Mouse (Mus musculus) embryonic stem cell, embryonic (primary cell): ENCODE measurements around the gene Slc12a1.
"Not testable (repeated sequence)": the region's sequence is repeated elsewhere in the genome, so short reads cannot be mapped to it uniquely, and the experiment has no call there.

Experiments
- CTCF ChIA-PET, 4 experiments: fragments of 300-600 bp in 2 of 4; fragments of 350-600 bp in 2 of 4; sonication (Branson Sonifier 250); formaldehyde crosslinking; loops; one replicate each; lab custom pipeline; 2022; ENCODE audit warnings: inconsistent platforms in 2 of 4; lab: Charles Lee
- POLR2A ChIA-PET, 4 experiments: fragments of 300-600 bp in 2 of 4; fragments of 350-600 bp in 2 of 4; sonication (Branson Sonifier 250); formaldehyde crosslinking; loops; one replicate each; lab custom pipeline; 2022; ENCODE audit warnings: antibody characterized with exemption in 4 of 4, inconsistent platforms in 1 of 4; lab: Charles Lee

Gene Slc12a1

GRCm38 (mm10) chr2:125152388-125152787 is at the start of gene Slc12a1:
Gene Slc12a1 (plus strand): TSS chr2:125152505.
- POLR2A ChIA-PET = interaction anchor here in 1 of 4 experiments (0.9 kb wide), 1 partner anchor 28 kb away, joined by 3 read pairs; no protein-coding TSS in a partner anchor

GRCm38 (mm10) chr2:125104491-125104890 is 47.8 kb upstream of the Slc12a1 start:
- POLR2A ChIA-PET = interaction anchor here in 1 of 4 experiments (0.7 to 1.9 kb wide), 7 partner anchors 8 to 17 kb away, joined by 3 to 8 read pairs (median 5); no protein-coding TSS in a partner anchor
- CTCF ChIA-PET = not testable (repeated sequence)

More at GRCm38 (mm10) chr2:125152388-125152787, at the start of gene Slc12a1:
- CTCF ChIA-PET = no interaction called here

GRCm38 (mm10) chr2:125106536-125106935 is 45.8 kb upstream of the Slc12a1 start:
- CTCF ChIA-PET = not testable (repeated sequence)
- POLR2A ChIA-PET = interaction anchor here in 1 of 4 experiments (0.7 kb wide), 1 partner anchor 166 kb away, joined by 3 read pairs; no protein-coding TSS in a partner anchor

GRCm38 (mm10) chr2:125119381-125120110 is 32.8 kb upstream of the Slc12a1 start:
- CTCF ChIA-PET = no interaction called here
- POLR2A ChIA-PET = interaction anchor here in 2 of 4 experiments (0.9 to 2.1 kb wide), 8 partner anchors 9 to 137 kb away, joined by 3 to 16 read pairs (median 4); no protein-coding TSS in a partner anchor

- ChIA-PET POLR2A (interaction anchor here in 2 of 4 experiments (0.5 to 1.4 kb wide), 5 partner anchors 10 to 131 kb away, joined by 3 to 8 read pairs (median 4); no protein-coding TSS in a partner anchor), CTCF (no interaction called here)
Measured at GRCm38 (mm10) chr2:125122288-125122623, 30.0 kb upstream of the Slc12a1 start.

GRCm38 (mm10) chr2:125122624-125123476 is 29.5 kb upstream of the Slc12a1 start:
- ChIA-PET CTCF (no interaction called here), POLR2A (interaction anchor here in 3 of 4 experiments (0.6 to 2.4 kb wide), 11 partner anchors 8 to 131 kb away, joined by 3 to 11 read pairs (median 3); partner anchors contain the start of gene Ctxn2 (in 1 of the 3))

- CTCF ChIA-PET = no interaction called here
Measured at GRCm38 (mm10) chr2:125123477-125123852, 28.8 kb upstream of the Slc12a1 start, which contains the start of gene Myef2. Gene Myef2 (minus strand): TSS chr2:125123661.

GRCm38 (mm10) chr2:125125824-125126223 is 26.5 kb upstream of the Slc12a1 start:
- ChIA-PET CTCF (no interaction called here), POLR2A (interaction anchor here in 1 of 4 experiments (1.1 kb wide), 1 partner anchor 10 kb away, joined by 3 read pairs; no protein-coding TSS in a partner anchor)

More at GRCm38 (mm10) chr2:125123477-125123852, 28.8 kb upstream of the Slc12a1 start, which contains the start of gene Myef2:
- POLR2A ChIA-PET = interaction anchor here (0.6 to 2.4 kb wide), 26 partner anchors 8 to 1656 kb away, joined by 3 to 12 read pairs (median 3); partner anchors contain the start of genes Ctxn2 (in 1 of the 4), Dut (in 1 of the 4) and Slc24a5 (in 1 of the 4)

GRCm38 (mm10) chr2:125126792-125127191 is 25.5 kb upstream of the Slc12a1 start:
- ChIA-PET CTCF (no interaction called here), POLR2A (no interaction called here)

- CTCF ChIA-PET = no interaction called here
- POLR2A ChIA-PET = interaction anchor here in 1 of 4 experiments (1.0 kb wide), 1 partner anchor 10 kb away, joined by 3 read pairs; no protein-coding TSS in a partner anchor
Measured at GRCm38 (mm10) chr2:125134113-125134512, 18.2 kb upstream of the Slc12a1 start.

GRCm38 (mm10) chr2:125135903-125136811 is 16.1 kb upstream of the Slc12a1 start, which contains the start of gene Ctxn2:
Gene Ctxn2 (plus strand): TSS chr2:125136692.
- ChIA-PET POLR2A (interaction anchor here in 1 of 4 experiments (1.9 kb wide), 1 partner anchor 13 kb away, joined by 11 read pairs; the partner anchor contains the start of gene Myef2), CTCF (interaction anchor here in 2 of 4 experiments (0.6 to 1.2 kb wide), 3 partner anchors 53 to 166 kb away, joined by 3 to 5 read pairs (median 3); no protein-coding TSS in a partner anchor)

- CTCF ChIA-PET = interaction anchor here in 1 of 4 experiments (1.2 kb wide), 1 partner anchor 52 kb away, joined by 3 read pairs; no protein-coding TSS in a partner anchor
- POLR2A ChIA-PET = interaction anchor here in 1 of 4 experiments (1.9 kb wide), 1 partner anchor 13 kb away, joined by 11 read pairs; the partner anchor contains the start of gene Myef2
Measured at GRCm38 (mm10) chr2:125136846-125137245, 15.5 kb upstream of the Slc12a1 start.

GRCm38 (mm10) chr2:125142336-125142735 is 10.0 kb upstream of the Slc12a1 start:
- ChIA-PET CTCF (interaction anchor here in 1 of 4 experiments (1.0 kb wide), 1 partner anchor 18 kb away, joined by 4 read pairs; no protein-coding TSS in a partner anchor), POLR2A (interaction anchor here in 1 of 4 experiments (1.1 kb wide), 1 partner anchor 9 kb away, joined by 3 read pairs; no protein-coding TSS in a partner anchor)

- POLR2A ChIA-PET = interaction anchor here in 1 of 4 experiments (0.6 to 1.0 kb wide), 2 partner anchors 9 to 101 kb away, joined by 3 to 9 read pairs; no protein-coding TSS in a partner anchor
- CTCF ChIA-PET = no interaction called here
Measured at GRCm38 (mm10) chr2:125154294-125154693, 2.0 kb downstream of the Slc12a1 start.

- ChIA-PET CTCF (no interaction called here), POLR2A (interaction anchor here in 1 of 4 experiments (1.2 kb wide), 1 partner anchor 32 kb away, joined by 3 read pairs; the partner anchor contains the start of gene Myef2)
Measured at GRCm38 (mm10) chr2:125155504-125155903, 3.2 kb downstream of the Slc12a1 start.

GRCm38 (mm10) chr2:125162012-125162470 is 9.7 kb downstream of the Slc12a1 start:
- POLR2A ChIA-PET = interaction anchor here in 1 of 4 experiments (1.4 kb wide), 1 partner anchor 11 kb away, joined by 4 read pairs; no protein-coding TSS in a partner anchor

More at GRCm38 (mm10) chr2:125162012-125162470, 9.7 kb downstream of the Slc12a1 start:
- CTCF ChIA-PET = interaction anchor here in 1 of 4 experiments (0.8 kb wide), 1 partner anchor 21 kb away, joined by 3 read pairs; no protein-coding TSS in a partner anchor
